Mouse (Mus musculus) liver, adult 2 months (tissue): ENCODE measurements around the gene Fam8a1. TPM values are rescaled to one million over a fixed set of nuclear protein-coding genes. Genes with fewer than 3 reads are reported as not detected.

Experiments used
- DNase-seq: peaks from one replicate; pipeline ENCODE4 v3.0.0-alpha.2; 2011; ENCODE audit warnings: low read depth, low spot score; ENCODE audit errors: extremely low read depth
- H3K27ac ChIP-seq: fragments of 200-500 bp; replicated peaks from 2 replicates; pipeline ENCODE4 v1.5.1; 2012; ENCODE audit warnings: low read depth, mild to moderate bottlenecking, control low read depth, inconsistent platforms, low read length; ENCODE audit not compliant: insufficient read depth
- H3K27me3 ChIP-seq: fragments of 200-500 bp; 2 replicates; pipeline ENCODE4 v1.6.1; 2012; ENCODE audit warnings: mild to moderate bottlenecking, moderate library complexity, low read length, inconsistent platforms; ENCODE audit not compliant: control insufficient read depth, insufficient read depth
- H3K36me3 ChIP-seq: fragments of 200-500 bp; 2 replicates; pipeline ENCODE4 v1.6.1; 2012; ENCODE audit warnings: low read length, inconsistent platforms; ENCODE audit not compliant: control insufficient read depth, insufficient read depth
- H3K4me1 ChIP-seq: fragments of 200-500 bp; 2 replicates; pipeline ENCODE4 v1.6.1; 2011; ENCODE audit warnings: low read length; ENCODE audit not compliant: control insufficient read depth, insufficient read depth
- H3K4me3 ChIP-seq: fragments of 200-500 bp; 2 replicates; pipeline ENCODE4 v1.5.1; 2011; ENCODE audit warnings: low read depth, mild to moderate bottlenecking, control low read depth, low read length, moderate library complexity; ENCODE audit not compliant: insufficient read depth
- H3K79me2 ChIP-seq: fragments of 200-500 bp; 2 replicates; pipeline ENCODE4 v1.6.1; 2012; ENCODE audit warnings: inconsistent platforms, mild to moderate bottlenecking, low read length, moderate library complexity; ENCODE audit not compliant: control insufficient read depth, insufficient read depth
- H3K9ac ChIP-seq: fragments of 200-500 bp; 2 replicates; pipeline ENCODE4 v1.6.1; 2012; ENCODE audit warnings: low read depth, mild to moderate bottlenecking, control low read depth, inconsistent platforms, low read length
- CTCF ChIP-seq: fragments of 200-500 bp; IDR thresholded peaks from 2 replicates; pipeline ENCODE4 v1.5.1; 2011; ENCODE audit warnings: low read depth, low read length, control low read depth
- POLR2A ChIP-seq: fragments of 200-500 bp; IDR thresholded peaks from 2 replicates; pipeline ENCODE4 v1.6.1; 2011; ENCODE audit warnings: low read length, control low read depth; ENCODE audit not compliant: insufficient read depth; ENCODE audit errors: extremely low read depth
- WGBS: fragments of 180-500 bp; shearing (Covaris S2); methylation state at CpG from one replicate; pipeline ENCODE4 v1.1.7; 2018; 5-methylcytosine and 5-hydroxymethylcytosine counted together
- polyA plus RNA-seq: library from polyadenylated mRNA; depleted of rRNA; stranded (reverse); fragments of >200 nt; gene quantifications from 2 replicates; pipeline ENCODE4 v1.2.3, GENCODE M21; 2012
- total RNA-seq: library from RNA; depleted of rRNA; stranded (reverse); fragments of >200 nt; gene quantifications from 2 replicates; pipeline ENCODE4 v1.2.3, GENCODE M21; 2014

Gene Fam8a1
- total and polyA plus RNA-seq, 2 experiments, result 16.5 to 38.7 TPM

DNA sequence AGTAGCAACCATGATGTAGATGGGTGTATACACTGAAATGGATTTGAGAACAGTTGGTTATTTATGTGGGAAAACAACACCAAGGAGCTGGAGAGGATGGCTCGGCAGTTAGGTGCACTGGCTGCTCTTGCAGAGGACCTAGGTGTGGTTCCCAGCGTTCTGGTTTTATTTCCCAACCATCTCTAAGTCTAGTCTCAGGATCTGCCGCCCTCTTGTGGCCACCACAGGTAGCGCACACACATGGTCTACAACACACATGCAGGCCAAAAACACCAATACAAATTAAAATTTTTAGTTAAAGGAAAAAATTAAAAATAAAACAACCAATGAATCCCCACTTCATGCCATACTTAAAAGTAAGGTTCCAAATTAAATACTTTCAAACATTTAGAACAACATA, 27.0 kb upstream of the Fam8a1 start:
- 87% methylated on average over 4 of the region's 4 CpGs for WGBS
- no peak overlapping the region for H3K27ac ChIP-seq
- H3K27me3 ChIP-seq, result no peaks in the 10 kb centered on the region
- no peaks in the 10 kb centered on the region for H3K4me1 ChIP-seq
- TF ChIP-seq CTCF (peak; percentile 71), POLR2A (no peak)
- no peak overlapping the region for H3K9ac ChIP-seq
- no peak overlapping the region for H3K4me3 ChIP-seq
- DNase-seq, result no peak
- H3K79me2 ChIP-seq, result no peaks in the 10 kb centered on the region
- no peaks in the 10 kb centered on the region for H3K36me3 ChIP-seq

- no peak for DNase-seq
- Histone ChIP-seq H3K4me1 (no peaks in the 10 kb centered on the region), H3K9ac (no peak overlapping the region), H3K4me3 (no peak overlapping the region), H3K36me3 (no peaks in the 10 kb centered on the region), H3K27me3 (no peaks in the 10 kb centered on the region), H3K79me2 (no peaks in the 10 kb centered on the region), H3K27ac (no peak overlapping the region)
- TF ChIP-seq POLR2A (no peak), CTCF (no peak)
- 72% methylated on average over 6 of the region's 6 CpGs for WGBS
Measured at GRCm38 (mm10) chr13:46644175-46644574, 25.1 kb upstream of the Fam8a1 start.

DNA sequence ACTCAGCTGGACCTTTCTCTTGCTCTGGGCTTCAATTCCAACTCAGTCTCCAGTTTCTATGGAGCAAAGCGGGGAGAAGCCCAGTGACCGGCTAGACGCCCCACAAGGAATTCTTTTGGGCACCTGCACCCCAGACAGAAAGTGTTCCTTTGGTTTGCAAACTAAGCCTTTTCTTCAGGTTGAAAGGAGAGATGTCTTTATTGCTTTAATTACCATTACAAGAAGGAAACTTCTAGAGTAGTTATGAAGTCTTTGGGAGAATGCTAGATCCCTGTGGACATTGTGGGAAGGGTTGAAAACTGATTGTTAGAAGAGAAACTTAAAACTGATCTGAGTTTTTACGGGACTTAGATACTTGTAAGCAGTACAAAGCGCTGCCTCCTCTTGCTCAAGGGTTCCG, 23.8 kb upstream of the Fam8a1 start:
- TF ChIP-seq CTCF, result no peak
- TF ChIP-seq POLR2A, result no peak

DNA sequence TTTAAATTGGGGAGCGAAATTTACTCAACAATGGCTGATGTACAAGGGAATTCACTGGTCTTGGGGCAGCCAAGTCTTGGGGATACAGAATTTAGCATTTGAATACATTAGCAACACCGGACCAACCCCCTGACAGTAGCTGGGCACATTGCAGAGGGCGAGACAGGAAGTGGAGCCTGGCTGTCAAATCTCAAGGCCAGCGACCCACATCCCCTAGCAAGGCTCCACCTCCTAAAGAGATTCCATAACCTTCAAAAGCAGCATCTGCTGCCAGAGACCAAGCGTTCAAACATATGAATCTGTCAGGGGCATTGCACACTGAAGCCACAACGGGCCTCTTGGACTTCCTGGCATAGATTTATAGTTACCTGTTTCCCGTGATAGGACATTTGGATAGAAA, 17.5 kb upstream of the Fam8a1 start:
- Histone ChIP-seq H3K4me1 (peaks cover 4% of the 10 kb centered on the region), H3K79me2 (no peaks in the 10 kb centered on the region), H3K27ac (no peak overlapping the region), H3K27me3 (no peaks in the 10 kb centered on the region), H3K4me3 (no peak overlapping the region), H3K36me3 (no peaks in the 10 kb centered on the region), H3K9ac (no peak overlapping the region)
- TF ChIP-seq POLR2A, result no peak
- TF ChIP-seq CTCF, result no peak
- DNase-seq, result no peak
- WGBS, result 90% methylated on average over 7 of the region's 7 CpGs

More for the DNA sequence above, 23.8 kb upstream of the Fam8a1 start:
- no peaks in the 10 kb centered on the region for H3K4me1 ChIP-seq
- no peaks in the 10 kb centered on the region for H3K36me3 ChIP-seq
- H3K9ac ChIP-seq, result no peak overlapping the region
- H3K27ac ChIP-seq, result no peak overlapping the region
- H3K79me2 ChIP-seq, result no peaks in the 10 kb centered on the region
- no peak for DNase-seq
- H3K27me3 ChIP-seq, result no peaks in the 10 kb centered on the region
- WGBS, result 94% methylated on average over 6 of the region's 6 CpGs
- H3K4me3 ChIP-seq, result no peak overlapping the region

DNA sequence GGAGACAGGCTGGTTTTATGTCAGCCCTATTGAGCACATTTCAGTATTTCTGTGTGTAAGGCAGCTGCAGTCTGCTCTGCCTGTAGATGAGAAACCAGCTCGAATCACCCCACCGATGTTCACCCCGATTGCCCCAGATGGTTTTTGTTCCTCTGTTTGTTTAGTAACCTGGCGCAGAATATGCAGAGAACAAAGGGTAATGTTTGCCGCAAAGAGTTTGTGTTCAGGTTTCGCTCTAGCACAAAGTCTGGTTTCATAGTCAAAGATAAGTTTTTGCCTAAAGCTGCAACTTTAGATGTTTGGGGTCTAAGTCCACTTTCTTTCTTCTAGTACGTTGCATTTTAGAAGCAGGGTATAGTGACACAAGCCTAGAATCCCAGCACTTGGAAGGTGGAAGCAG, 16.7 kb upstream of the Fam8a1 start:
- WGBS, result 22% methylated on average over 7 of the region's 7 CpGs
- H3K4me3 ChIP-seq, result no peak overlapping the region
- H3K4me1 ChIP-seq, result peaks cover 4% of the 10 kb centered on the region
- peak; percentile 92 for DNase-seq
- H3K36me3 ChIP-seq, result no peaks in the 10 kb centered on the region
- no peaks in the 10 kb centered on the region for H3K27me3 ChIP-seq
- peak overlapping the region; percentile 61 for H3K27ac ChIP-seq
- no peak overlapping the region for H3K9ac ChIP-seq
- H3K79me2 ChIP-seq, result no peaks in the 10 kb centered on the region
- TF ChIP-seq CTCF, result no peak
- TF ChIP-seq POLR2A, result no peak

- Histone ChIP-seq H3K79me2 (no peaks in the 10 kb centered on the region), H3K36me3 (no peaks in the 10 kb centered on the region), H3K4me3 (no peak overlapping the region), H3K27ac (no peak overlapping the region), H3K4me1 (peaks cover 4% of the 10 kb centered on the region), H3K9ac (no peak overlapping the region), H3K27me3 (no peaks in the 10 kb centered on the region)
- no peak for DNase-seq
- 83% methylated on average over 4 of the region's 4 CpGs for WGBS
- TF ChIP-seq POLR2A, result no peak
- TF ChIP-seq CTCF, result no peak
Measured at GRCm38 (mm10) chr13:46653671-46654070, 15.7 kb upstream of the Fam8a1 start.
